Mouse (Mus musculus): ENCODE data around the gene Naip5. TPM values are rescaled to one million over a fixed set of nuclear protein-coding genes. Genes with fewer than 3 reads are reported as not detected.
"Not testable (repeated sequence)": the region's sequence is repeated elsewhere in the genome, so short reads cannot be mapped to it uniquely, and the experiment has no call there.

The Naip5 gene
- total and polyA plus RNA-seq, 3 experiments, result 0.18 to 0.72 (median 0.34) TPM

GRCm38 (mm10) chr13:100243702-100244101, 2.4 kb downstream of the Naip5 start:
- Histone ChIP-seq H3K27ac (no peak overlapping the region), H3K36me3 (ENCODE audit: control insufficient read depth, insufficient read depth, low read length) (no peaks in the 10 kb centered on the region), H3K4me3 (no peak overlapping the region), H3K9ac (ENCODE audit: low read depth, low read length) (no peak overlapping the region), H3K27me3 (ENCODE audit: control insufficient read depth, insufficient read depth, low read length) (no peaks in the 10 kb centered on the region), H3K4me1 (ENCODE audit: control insufficient read depth, insufficient read depth, low read length) (no peaks in the 10 kb centered on the region), H3K79me2 (replicated peaks; ENCODE audit: control insufficient read depth, insufficient read depth, low read length) (no peaks in the 10 kb centered on the region)
- no peak for TF ChIP-seq EP300 (IDR thresholded peaks at IDR 0.05; ENCODE audit: insufficient read depth, low read depth, low read length)
- no peak for TF ChIP-seq POLR2A (IDR thresholded peaks at IDR 0.05; ENCODE audit: insufficient read depth, low read depth, low read length)
- no peak for TF ChIP-seq CTCF (IDR thresholded peaks at IDR 0.05)
- intact Hi-C loops (cut with DNase I), result no loop called here
- no peak for DNase-seq

- H3K27ac ChIP-seq; H3K4me3 ChIP-seq; H3K79me2 ChIP-seq (replicated peaks; ENCODE audit: control insufficient read depth, insufficient read depth, low read length); H3K4me1 ChIP-seq (ENCODE audit: control insufficient read depth, insufficient read depth, low read length); intact Hi-C loops (cut with DNase I); H3K9ac ChIP-seq (ENCODE audit: low read depth, low read length); H3K27me3 ChIP-seq (ENCODE audit: control insufficient read depth, insufficient read depth, low read length); DNase-seq; H3K36me3 ChIP-seq (ENCODE audit: control insufficient read depth, insufficient read depth, low read length): not testable (repeated sequence)
- 60% methylated on average over 1 of the region's 1 CpGs for WGBS
Measured at GRCm38 (mm10) chr13:100213683-100214082, 32.4 kb downstream of the Naip5 start.

- WGBS, result 24% methylated on average over 8 of the region's 8 CpGs
- H3K27ac ChIP-seq, result no peak overlapping the region
- H3K4me3 ChIP-seq, result no peak overlapping the region
- no peaks in the 10 kb centered on the region for H3K36me3 ChIP-seq (ENCODE audit: control insufficient read depth, insufficient read depth, low read length)
- no peaks in the 10 kb centered on the region for H3K27me3 ChIP-seq (ENCODE audit: control insufficient read depth, insufficient read depth, low read length)
- no peak for TF ChIP-seq CTCF (IDR thresholded peaks at IDR 0.05)
- peak; percentile 8 to 30 for DNase-seq
- H3K4me1 ChIP-seq (ENCODE audit: control insufficient read depth, insufficient read depth, low read length), result no peaks in the 10 kb centered on the region
- no peak overlapping the region for H3K9ac ChIP-seq (ENCODE audit: low read depth, low read length)
- intact Hi-C loops (cut with DNase I), result no loop called here
- H3K79me2 ChIP-seq (replicated peaks; ENCODE audit: control insufficient read depth, insufficient read depth, low read length), result no peaks in the 10 kb centered on the region
Measured at GRCm38 (mm10) chr13:100210540-100210939, 35.6 kb downstream of the Naip5 start.

DNA sequence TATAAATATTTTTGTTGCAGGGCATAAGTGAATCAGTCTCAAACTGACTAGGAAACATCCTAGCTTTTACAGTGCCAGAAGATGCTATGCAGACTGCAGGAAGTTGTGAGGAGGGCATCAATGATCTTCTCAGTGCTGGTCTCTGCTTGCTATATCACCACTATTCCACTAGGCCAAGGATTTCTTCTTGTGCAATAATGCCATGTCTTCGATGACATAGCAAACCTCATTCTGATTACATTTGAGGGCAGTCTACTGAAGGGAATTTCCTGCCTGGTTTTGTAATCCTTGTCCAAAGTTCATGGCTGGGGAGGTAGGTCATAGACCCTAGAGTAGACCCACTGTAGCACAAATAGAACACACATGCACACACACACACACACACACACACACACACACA, 42.8 kb downstream of the Naip5 start:
- no peaks in the 10 kb centered on the region for H3K79me2 ChIP-seq (replicated peaks; ENCODE audit: control insufficient read depth, insufficient read depth, low read length)
- H3K36me3 ChIP-seq (ENCODE audit: control insufficient read depth, insufficient read depth, low read length), result no peaks in the 10 kb centered on the region
- no peak for DNase-seq
- H3K4me3 ChIP-seq, result no peak overlapping the region
- no peak overlapping the region for H3K9ac ChIP-seq (ENCODE audit: low read depth, low read length)
- no peaks in the 10 kb centered on the region for H3K27me3 ChIP-seq (ENCODE audit: control insufficient read depth, insufficient read depth, low read length)
- TF ChIP-seq CTCF (IDR thresholded peaks at IDR 0.05) (no peak), POLR2A (IDR thresholded peaks at IDR 0.05; ENCODE audit: insufficient read depth, low read depth, low read length) (no peak)
- no peak overlapping the region for H3K27ac ChIP-seq
- no peaks in the 10 kb centered on the region for H3K4me1 ChIP-seq (ENCODE audit: control insufficient read depth, insufficient read depth, low read length)
- intact Hi-C loops (cut with DNase I), result no loop called here
- WGBS, result 68% methylated on average over 1 of the region's 1 CpGs

- WGBS, result 12% methylated on average over 3 of the region's 3 CpGs
- H3K27me3 ChIP-seq (ENCODE audit: control insufficient read depth, insufficient read depth, low read length); intact Hi-C loops (cut with DNase I); H3K4me1 ChIP-seq (ENCODE audit: control insufficient read depth, insufficient read depth, low read length); H3K79me2 ChIP-seq (replicated peaks; ENCODE audit: control insufficient read depth, insufficient read depth, low read length); H3K9ac ChIP-seq (ENCODE audit: low read depth, low read length); H3K4me3 ChIP-seq; H3K36me3 ChIP-seq (ENCODE audit: control insufficient read depth, insufficient read depth, low read length); H3K27ac ChIP-seq: not testable (repeated sequence)
- peak in 1 of 2 experiments; percentile 13 for DNase-seq
- TF ChIP-seq POLR2A (IDR thresholded peaks at IDR 0.05; ENCODE audit: insufficient read depth, low read depth, low read length), result 0 out of 2 replicates have a peak, but pooled peaks have one; percentile 37
Measured at GRCm38 (mm10) chr13:100201659-100202333, 44.3 kb downstream of the Naip5 start, which contains the start of gene Naip2. Naip2 (minus strand) TSS chr13:100202092.

GRCm38 (mm10) chr13:100200778-100201177, 45.3 kb downstream of the Naip5 start:
- TF ChIP-seq CTCF (IDR thresholded peaks at IDR 0.05), result no peak
- no peak for TF ChIP-seq EP300 (IDR thresholded peaks at IDR 0.05; ENCODE audit: insufficient read depth, low read depth, low read length)
- no peak for TF ChIP-seq POLR2A (IDR thresholded peaks at IDR 0.05; ENCODE audit: insufficient read depth, low read depth, low read length)
- Histone ChIP-seq H3K36me3 (ENCODE audit: control insufficient read depth, insufficient read depth, low read length) (no peaks in the 10 kb centered on the region), H3K79me2 (replicated peaks; ENCODE audit: control insufficient read depth, insufficient read depth, low read length) (no peaks in the 10 kb centered on the region), H3K9ac (ENCODE audit: low read depth, low read length) (no peak overlapping the region), H3K4me1 (ENCODE audit: control insufficient read depth, insufficient read depth, low read length) (no peaks in the 10 kb centered on the region), H3K27me3 (ENCODE audit: control insufficient read depth, insufficient read depth, low read length) (no peaks in the 10 kb centered on the region), H3K27ac (no peak overlapping the region), H3K4me3 (no peak overlapping the region)
- DNase-seq, result no peak
- intact Hi-C loops (cut with DNase I), result no loop called here

All from heart, adult 2 months (tissue).